Mouse (Mus musculus): ENCODE measurements around the gene Lactb. TPM values are rescaled to one million over a fixed set of nuclear protein-coding genes. Genes with fewer than 3 reads are reported as not detected.

Gene Lactb
- total and polyA plus RNA-seq, 3 experiments = 27.0 to 108 (median 36.9) TPM

DNA sequence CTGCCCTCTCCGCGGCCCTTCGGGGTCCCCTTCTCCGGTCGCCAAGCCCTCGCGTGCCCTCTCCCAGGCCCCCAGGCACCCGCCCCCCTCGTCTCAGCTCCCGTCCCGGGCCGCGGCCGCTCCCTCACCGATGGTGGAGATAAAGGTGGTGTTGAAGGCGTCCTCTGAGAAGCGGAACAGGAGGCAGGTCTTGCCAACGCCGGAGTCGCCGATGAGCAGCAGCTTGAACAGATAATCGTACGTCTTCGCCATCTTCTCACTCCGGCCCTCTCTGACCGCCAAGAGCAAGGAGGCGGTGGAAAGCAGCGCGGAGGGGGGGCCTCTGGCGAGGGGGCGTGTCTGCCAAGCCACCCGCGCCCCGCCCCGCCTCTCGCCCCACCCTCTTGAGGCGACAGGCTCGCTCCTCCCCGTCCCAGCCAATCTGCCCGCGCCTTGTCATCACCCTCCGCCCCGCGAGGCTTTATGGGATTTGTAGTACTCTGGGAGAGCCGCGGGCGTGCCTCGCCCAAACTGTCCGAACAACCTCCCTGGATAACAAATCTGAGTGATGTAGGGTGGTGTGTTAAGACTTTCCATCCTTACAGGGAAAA, 55.8 kb downstream of the Lactb start, which contains the start of gene Rab8b (continued):
- TF ChIP-seq EP300 (IDR thresholded peaks at IDR 0.05; ENCODE audit: low read depth in 1 of 2, low read length in 2 of 2) (no peak), GATA1 (IDR thresholded peaks at IDR 0.05; ENCODE audit: low read depth, low read length) (peak; percentile 36; the same call in 1 of the 2 replicates)

DNA sequence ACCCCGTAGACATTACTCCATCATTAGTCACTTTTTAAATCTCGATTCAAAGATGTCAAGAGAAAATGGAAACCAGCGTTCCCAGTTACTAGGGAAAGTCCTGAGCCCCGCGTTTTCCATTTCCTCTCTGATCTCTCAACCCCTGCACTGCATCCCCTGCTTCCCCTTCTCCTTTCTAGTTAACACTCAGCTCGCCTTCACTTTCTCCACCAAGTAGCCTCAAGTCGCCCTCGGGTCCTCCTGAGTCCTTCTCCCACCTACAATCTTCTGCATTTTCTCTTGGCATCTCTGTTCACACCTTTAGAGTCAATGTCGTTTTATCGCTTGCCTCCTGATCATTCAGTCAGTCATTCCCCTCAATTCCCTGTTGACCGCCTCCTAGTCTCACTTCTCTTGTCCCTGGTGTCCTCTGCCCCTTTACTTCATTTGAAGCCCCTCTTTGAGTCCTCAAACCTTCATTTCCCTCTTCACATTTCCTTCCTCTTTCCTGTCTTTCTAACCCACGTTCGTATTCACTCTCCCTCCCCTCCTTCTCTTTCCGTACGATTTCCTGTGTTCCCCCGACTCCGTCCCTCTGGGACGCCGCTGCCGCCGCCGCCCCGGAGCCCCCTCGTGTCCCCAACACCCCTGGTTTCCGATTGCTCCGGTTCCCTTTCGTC, 56.5 kb downstream of the Lactb start:
- Histone ChIP-seq H3K27ac (ENCODE audit: control insufficient read depth, low read depth, low read length) (peak overlapping the region; percentile 57), H3K27me3 (ENCODE audit: control insufficient read depth in 1 of 2, insufficient read depth in 2 of 2, low read length in 2 of 2) (no peaks in the 10 kb centered on the region), H3K4me1 (ENCODE audit: control insufficient read depth in 1 of 2, insufficient read depth in 2 of 2, low read length in 2 of 2) (peaks cover 35 to 36% of the 10 kb centered on the region in 2 experiments), H3K36me3 (ENCODE audit: control insufficient read depth in 1 of 2, insufficient read depth in 2 of 2, low read length in 2 of 2) (peaks cover 0 to 54% of the 10 kb centered on the region in 2 experiments; a peak in 2 of 4 replicates), H3K79me2 (ENCODE audit: control insufficient read depth, insufficient read depth, low read length, poor library complexity) (peaks cover 27% of the 10 kb centered on the region), H3K9me3 (replicated peaks; ENCODE audit: insufficient read depth, low read length) (no peaks in the 10 kb centered on the region), H3K4me3 (ENCODE audit: control insufficient read depth in 1 of 2, insufficient read depth in 1 of 2, low read depth in 2 of 2, low read length in 2 of 2) (peak overlapping the region; percentile 67 to 69), H3K9ac (ENCODE audit: control insufficient read depth, low read depth, low read length, poor library complexity, severe bottlenecking) (peak overlapping the region; percentile 85)
- TF ChIP-seq UBTF (IDR thresholded peaks at IDR 0.05; ENCODE audit: borderline replicate concordance, insufficient read depth, low read depth, low read length) = no peak
- TF ChIP-seq ETS1 (IDR thresholded peaks at IDR 0.05; ENCODE audit: low read depth, low read length) = no peak
- no peak for TF ChIP-seq TBP (IDR thresholded peaks at IDR 0.05; ENCODE audit: low read depth, low read length)
- no peak; the same call in 1 of the 2 replicates for TF ChIP-seq MXI1 (IDR thresholded peaks at IDR 0.05; ENCODE audit: low read depth, low read length)
- TF ChIP-seq ZMIZ1 (IDR thresholded peaks at IDR 0.05; ENCODE audit: low read depth, low read length) = no peak
- TF ChIP-seq CHD1 (IDR thresholded peaks at IDR 0.05; ENCODE audit: low read depth, low read length) = no peak
- TF ChIP-seq ELF1 (IDR thresholded peaks at IDR 0.05; ENCODE audit: low read depth, low read length) = 0 out of 2 replicates have a peak, but pooled peaks have one; percentile 25
- peak; percentile 62 for DNase-seq (ENCODE audit: low read depth, low spot score)

DNA sequence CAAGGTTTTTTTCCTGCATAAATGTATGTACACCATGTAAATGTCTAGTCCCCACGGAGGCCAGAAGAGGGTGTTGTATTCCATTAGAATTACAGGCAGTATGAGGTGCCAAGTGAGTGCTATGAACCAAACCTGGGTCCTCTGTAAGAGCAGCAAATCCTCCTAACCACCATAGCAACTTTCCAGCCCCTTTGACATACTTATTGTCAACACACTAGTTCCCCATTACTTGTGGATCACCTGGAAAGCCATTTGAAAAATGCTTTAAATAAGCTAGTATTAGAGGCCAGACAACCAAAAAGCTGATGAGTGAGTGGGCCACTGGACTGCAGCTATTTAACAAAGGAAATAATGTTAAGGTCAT, 57.4 kb downstream of the Lactb start:
- H3K9me3 ChIP-seq (replicated peaks; ENCODE audit: insufficient read depth, low read length) = no peaks in the 10 kb centered on the region
- H3K36me3 ChIP-seq (ENCODE audit: control insufficient read depth in 1 of 2, insufficient read depth in 2 of 2, low read length in 2 of 2) = peaks cover 0 to 58% of the 10 kb centered on the region in 2 experiments; a peak in 2 of 4 replicates
- H3K4me3 ChIP-seq (ENCODE audit: control insufficient read depth in 1 of 2, insufficient read depth in 1 of 2, low read depth in 2 of 2, low read length in 2 of 2) = no peak overlapping the region
- DNase-seq (ENCODE audit: low read depth, low spot score) = peak; percentile 75
- TF ChIP-seq MXI1 (IDR thresholded peaks at IDR 0.05; ENCODE audit: low read depth, low read length) = peak; percentile 50; the same call in 1 of the 2 replicates
- 0 out of 2 replicates have a peak, but pooled peaks have one; percentile 47 for TF ChIP-seq SIN3A (IDR thresholded peaks at IDR 0.05; ENCODE audit: low read length)
- no peak for TF ChIP-seq GATA1 (IDR thresholded peaks at IDR 0.05; ENCODE audit: low read depth, low read length)
- peaks cover 39 to 41% of the 10 kb centered on the region in 2 experiments for H3K4me1 ChIP-seq (ENCODE audit: control insufficient read depth in 1 of 2, insufficient read depth in 2 of 2, low read length in 2 of 2)
- no peak overlapping the region for H3K9ac ChIP-seq (ENCODE audit: control insufficient read depth, low read depth, low read length, poor library complexity, severe bottlenecking)
- H3K79me2 ChIP-seq (ENCODE audit: control insufficient read depth, insufficient read depth, low read length, poor library complexity) = peaks cover 31% of the 10 kb centered on the region
- peak overlapping the region; percentile 3; the same call in 1 of the 2 replicates for H3K27ac ChIP-seq (ENCODE audit: control insufficient read depth, low read depth, low read length)
- H3K27me3 ChIP-seq (ENCODE audit: control insufficient read depth in 1 of 2, insufficient read depth in 2 of 2, low read length in 2 of 2) = no peaks in the 10 kb centered on the region
